Mouse (Mus musculus) liver, postnatal 0 days (tissue): Measurements from ENCODE around the gene Wipf3.

Experiments
- CTCF ChIP-seq: sonication (generic); IDR thresholded peaks from 2 replicates; pipeline ENCODE4 v1.5.1; 2016; ENCODE audit warnings: antibody characterized with exemption, low read depth
- EP300 ChIP-seq: IDR thresholded peaks from 2 replicates; pipeline ENCODE4 v1.6.1; 2016; ENCODE audit warnings: antibody characterized with exemption, low read depth, mild to moderate bottlenecking

- TF ChIP-seq CTCF (no peak), EP300 (no peak)
These were observed 78.4 kb downstream of the Wipf3 start for GRCm38 (mm10) chr6:54507808-54508207.
